Mouse (Mus musculus): ENCODE results near the gene Csf2rb2. TPM values are rescaled to one million over a fixed set of nuclear protein-coding genes. Genes with fewer than 3 reads are reported as not detected.
"Not testable (repeated sequence)": the region's sequence is repeated elsewhere in the genome, so short reads cannot be mapped to it uniquely, and the experiment has no call there.

Csf2rb2 gene
- 1 to 10 TPM; 2.9 to 4.2 TPM for total RNA-seq (2021)
- long read RNA-seq, experiment 1 = 0 reads
- long read RNA-seq, experiment 2 = 0 reads

- H3K4me3 ChIP-seq = no peak within 1 kb of the TSS
- no peak for DNase-seq (ENCODE audit: low spot score in 2 of 2)
- no peak for TF ChIP-seq CTCF (conservative IDR thresholded peaks at IDR 0.05)
- no peak within 1 kb of the TSS for H3K27ac ChIP-seq
Observed at GRCm38 (mm10) chr15:78305341-78305933, at the start of gene Csf2rb2. Gene Csf2rb2, minus strand, starts transcription at chr15:78305721.

GRCm38 (mm10) chr15:78354958-78355357 lies 49.4 kb upstream of the Csf2rb2 start:
- TF ChIP-seq CTCF (conservative IDR thresholded peaks at IDR 0.05) = peak; percentile 86
- Histone ChIP-seq H3K27ac (no peak overlapping the region), H3K4me3 (no peak overlapping the region)
- peak; percentile 36 to 72 for DNase-seq (ENCODE audit: low spot score in 2 of 2)

- no peak for DNase-seq (ENCODE audit: low spot score in 2 of 2)
- H3K4me3 ChIP-seq = no peak overlapping the region
- H3K27ac ChIP-seq = no peak overlapping the region
- no peak for TF ChIP-seq CTCF (conservative IDR thresholded peaks at IDR 0.05)
Observed at GRCm38 (mm10) chr15:78351586-78352165, 46.2 kb upstream of the Csf2rb2 start.

- Histone ChIP-seq H3K4me3 (no peak overlapping the region), H3K27ac (no peak overlapping the region)
- TF ChIP-seq CTCF (conservative IDR thresholded peaks at IDR 0.05) = no peak
- no peak for DNase-seq (ENCODE audit: low spot score in 2 of 2)
Observed at GRCm38 (mm10) chr15:78344567-78344966, 39.0 kb upstream of the Csf2rb2 start.

GRCm38 (mm10) chr15:78343683-78344082 lies 38.2 kb upstream of the Csf2rb2 start:
- no peak for DNase-seq (ENCODE audit: low spot score in 2 of 2)
- no peak for TF ChIP-seq CTCF (conservative IDR thresholded peaks at IDR 0.05)
- Histone ChIP-seq H3K27ac (no peak overlapping the region), H3K4me3 (no peak overlapping the region)

GRCm38 (mm10) chr15:78340919-78341318 lies 35.4 kb upstream of the Csf2rb2 start:
- not testable (repeated sequence) for H3K27ac ChIP-seq; DNase-seq (ENCODE audit: low spot score in 2 of 2); H3K4me3 ChIP-seq

- not testable (repeated sequence) for H3K4me3 ChIP-seq, H3K27ac ChIP-seq
- DNase-seq (ENCODE audit: low spot score in 2 of 2) = peak; percentile 55 to 60
- TF ChIP-seq CTCF (conservative IDR thresholded peaks at IDR 0.05) = peak; percentile 94
Observed at GRCm38 (mm10) chr15:78339627-78340423, 34.3 kb upstream of the Csf2rb2 start.

GRCm38 (mm10) chr15:78334380-78334779 lies 28.9 kb upstream of the Csf2rb2 start:
- TF ChIP-seq CTCF (conservative IDR thresholded peaks at IDR 0.05) = no peak
- H3K4me3 ChIP-seq = no peak overlapping the region
- no peak overlapping the region for H3K27ac ChIP-seq
- DNase-seq (ENCODE audit: low spot score in 2 of 2) = no peak

- no peak overlapping the region for H3K4me3 ChIP-seq
- no peak for DNase-seq (ENCODE audit: low spot score in 2 of 2)
- no peak overlapping the region for H3K27ac ChIP-seq
- TF ChIP-seq CTCF (conservative IDR thresholded peaks at IDR 0.05) = no peak
Observed at GRCm38 (mm10) chr15:78332981-78333380, 27.5 kb upstream of the Csf2rb2 start.

GRCm38 (mm10) chr15:78331523-78332340 lies 26.2 kb upstream of the Csf2rb2 start:
- TF ChIP-seq CTCF (conservative IDR thresholded peaks at IDR 0.05) = no peak
- Histone ChIP-seq H3K27ac (no peak overlapping the region), H3K4me3 (no peak overlapping the region)
- no peak for DNase-seq (ENCODE audit: low spot score in 2 of 2)

GRCm38 (mm10) chr15:78330706-78331105 lies 25.2 kb upstream of the Csf2rb2 start:
- Histone ChIP-seq H3K4me3 (no peak overlapping the region), H3K27ac (no peak overlapping the region)
- no peak for TF ChIP-seq CTCF (conservative IDR thresholded peaks at IDR 0.05)
- no peak for DNase-seq (ENCODE audit: low spot score in 2 of 2)

- H3K4me3 ChIP-seq; H3K27ac ChIP-seq; DNase-seq (ENCODE audit: low spot score in 2 of 2): not testable (repeated sequence)
Observed at GRCm38 (mm10) chr15:78329972-78330371, 24.5 kb upstream of the Csf2rb2 start.
